7 mouse cellular contexts compared by ENCODE assay signal in the genomic region with DNA sequence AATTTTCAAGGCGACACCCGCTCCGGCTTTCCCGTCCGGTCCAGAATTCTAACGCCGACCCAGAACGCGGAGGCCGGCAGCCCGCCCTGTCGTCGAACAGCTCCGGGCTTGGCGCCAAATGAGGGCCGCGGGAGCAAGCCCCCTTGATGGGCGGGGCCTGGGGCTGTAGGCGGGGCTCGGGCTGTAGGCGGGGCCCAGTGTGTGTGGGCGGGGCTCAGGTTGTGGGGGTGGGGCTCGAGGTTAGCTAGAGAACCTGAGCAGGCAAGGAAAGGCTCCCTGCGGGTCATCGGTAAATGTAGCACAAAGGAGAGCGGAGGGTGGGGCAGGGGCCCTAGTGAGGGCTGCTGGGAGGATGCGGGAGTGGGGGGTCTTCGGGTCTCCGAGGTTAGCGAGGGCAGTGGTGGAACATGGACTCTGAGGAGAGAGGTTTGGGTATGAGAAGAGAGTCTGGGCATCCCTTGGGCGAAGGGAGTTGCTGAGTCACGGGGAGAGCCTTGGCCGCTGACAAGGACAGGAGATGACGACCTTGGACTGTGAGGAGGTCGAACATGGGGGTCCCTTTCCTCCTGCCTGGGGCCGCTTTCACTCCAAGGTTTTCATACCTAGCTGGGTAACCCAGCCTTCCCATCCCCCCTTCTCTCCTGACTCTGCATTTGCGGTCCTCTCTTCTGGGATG. TPM values are rescaled to one million over a fixed set of nuclear protein-coding genes. Genes with fewer than 3 reads are reported as not detected.
DNase-seq lines count a peak whose midpoint lies in the region; ATAC-seq and TF ChIP-seq lines count a peak whose summit lies in the region.

Dmc1 (minus strand) TSS at position 120 of the 676 bp plus-strand sequence.

- H3K27me3 ChIP-seq in intestine, embryonic 15.5 days (replicated peaks), result no peaks in the 10 kb centered on the region
- no peaks in the 10 kb centered on the region for H3K27me3 ChIP-seq in lung, embryonic 14.5 days (ENCODE audit: insufficient read depth, low read length)
- 0 out of 2 replicates have a peak, but pooled peaks cover 2% of the 10 kb centered on the region for H3K27me3 ChIP-seq in neural tube, embryonic 15.5 days (replicated peaks)

- peak within 1 kb of the TSS; percentile 44; the same call in 1 of the 2 replicates for H3K9ac ChIP-seq in intestine, embryonic 15.5 days
- peak within 1 kb of the TSS; percentile 51 for H3K9ac ChIP-seq in lung, embryonic 14.5 days
- H3K9ac ChIP-seq in neural tube, embryonic 15.5 days (replicated peaks), result peak within 1 kb of the TSS; percentile 37; the same call in 1 of the 2 replicates

- H3K4me3 ChIP-seq in intestine, embryonic 15.5 days (replicated peaks), result peak within 1 kb of the TSS; percentile 33
- peak within 1 kb of the TSS; percentile 32 for H3K4me3 ChIP-seq in lung, embryonic 14.5 days (ENCODE audit: low read depth, low read length)
- H3K4me3 ChIP-seq in neural tube, embryonic 15.5 days (replicated peaks), result peak within 1 kb of the TSS; percentile 32

- intact Hi-C loops in gastrocnemius, postnatal 14 days (cut with DNase I; ENCODE audit: low total_unique reads), result loop anchor here (10.0 kb wide), 1 partner anchor 110 kb away; no protein-coding TSS in a partner anchor

- no peaks in the 10 kb centered on the region for H3K36me3 ChIP-seq in intestine, embryonic 15.5 days
- no peaks in the 10 kb centered on the region for H3K36me3 ChIP-seq in lung, embryonic 14.5 days (ENCODE audit: insufficient read depth)
- no peaks in the 10 kb centered on the region for H3K36me3 ChIP-seq in neural tube, embryonic 15.5 days

- peak; percentile 70 for ATAC-seq in intestine, embryonic 15.5 days
- peak; percentile 56; the same call in 1 of the 2 replicates for ATAC-seq in lung, embryonic 14.5 days (ENCODE audit: insufficient read depth)
- no peak for ATAC-seq in neural tube, embryonic 15.5 days (ENCODE audit: low FRiP score)

- WGBS in intestine, embryonic 15.5 days, result 8% methylated on average over 37 of the region's 37 CpGs
- WGBS in lung, embryonic 14.5 days, result 11% methylated on average over 37 of the region's 37 CpGs
- WGBS in neural tube, embryonic 15.5 days, result 12% methylated on average over 36 of the region's 37 CpGs

- H3K4me2 ChIP-seq in intestine, embryonic 15.5 days (replicated peaks), result peak within 1 kb of the TSS; percentile 64
- H3K4me2 ChIP-seq in lung, embryonic 14.5 days, result peak within 1 kb of the TSS; percentile 62
- H3K4me2 ChIP-seq in neural tube, embryonic 15.5 days, result peak within 1 kb of the TSS; percentile 57

- H3K9me3 ChIP-seq in intestine, embryonic 15.5 days, result no peaks in the 10 kb centered on the region
- no peaks in the 10 kb centered on the region for H3K9me3 ChIP-seq in lung, embryonic 14.5 days (ENCODE audit: low read depth, low read length)
- no peaks in the 10 kb centered on the region for H3K9me3 ChIP-seq in neural tube, embryonic 15.5 days (replicated peaks)

- peaks cover 7% of the 10 kb centered on the region for H3K4me1 ChIP-seq in intestine, embryonic 15.5 days (replicated peaks)
- no peaks in the 10 kb centered on the region for H3K4me1 ChIP-seq in lung, embryonic 14.5 days (ENCODE audit: insufficient read depth)
- peaks cover 13% of the 10 kb centered on the region for H3K4me1 ChIP-seq in neural tube, embryonic 15.5 days

- no peak within 1 kb of the TSS for H3K27ac ChIP-seq in intestine, embryonic 15.5 days
- no peak within 1 kb of the TSS for H3K27ac ChIP-seq in lung, embryonic 14.5 days (ENCODE audit: low read depth)
- H3K27ac ChIP-seq in neural tube, embryonic 15.5 days (replicated peaks), result no peak within 1 kb of the TSS

- TF ChIP-seq CTCF in lung, embryonic 14.5 days (IDR thresholded peaks at IDR 0.05; ENCODE audit: low read depth), result no peak

- peak; percentile 93 for DNase-seq in R1 (ENCODE audit: low read depth, low spot score)
- DNase-seq in adrenal gland, postnatal 25 days, result peak; percentile 69
- DNase-seq in gastrocnemius, postnatal 14 days, result peak; percentile 59
- peak; percentile 81 for DNase-seq in lung, embryonic 14.5 days
- no peak for DNase-seq in frontal cortex, postnatal 36 days (ENCODE audit: low spot score in 2 of 2)

RNA-seq across cellular contexts. Expression of gene Dmc1, which starts in this region (rescaled TPM):
- total RNA-seq in adrenal gland, postnatal 25 days (2021), result 2.5 and 3.5 TPM in 2 replicates
- under 1 TPM in 1 of 2 experiments, not detected in 1; 0.20 TPM for total RNA-seq in gastrocnemius, postnatal 14 days (2021)
- polyA plus RNA-seq in intestine, embryonic 15.5 days (2015; fragmentation: Nextera tagmentation; extraction: Ambion mirVana), result 1.3 and 1.8 TPM in 2 replicates
- 2.9 and 3.4 TPM in 2 replicates for polyA plus RNA-seq in lung, embryonic 14.5 days (2014; fragmentation: Nextera tagmentation; extraction: Ambion mirVana)
- polyA plus RNA-seq in neural tube, embryonic 15.5 days (2015; fragmentation: Nextera tagmentation; extraction: Ambion mirVana), result 1.0 and 1.8 TPM in 2 replicates

Comparison
In these comparisons a context has a peak if more than half of its experiments do, and no peak if none do; other contexts are left out.
1. Peak in DNase-seq in gastrocnemius, postnatal 14 days; RNA of the gene not detected or under 1 TPM.
2. DNase-seq: peak in R1 (single experiment), adrenal gland, postnatal 25 days (single experiment) and lung, embryonic 14.5 days (single experiment); none in frontal cortex, postnatal 36 days (0 of 2).
3. Peak in every context shown above with its lines, with median percentiles within 50 percentile points of each other: H3K4me2 ChIP-seq, H3K4me3 ChIP-seq and H3K9ac ChIP-seq.